Mouse (Mus musculus): Measurements from ENCODE around the gene Spocd1. TPM values are rescaled to one million over a fixed set of nuclear protein-coding genes. Genes with fewer than 3 reads are reported as not detected.

Gene Spocd1
- total and polyA plus RNA-seq, 3 experiments: 0.03 TPM; not detected in 2

DNA sequence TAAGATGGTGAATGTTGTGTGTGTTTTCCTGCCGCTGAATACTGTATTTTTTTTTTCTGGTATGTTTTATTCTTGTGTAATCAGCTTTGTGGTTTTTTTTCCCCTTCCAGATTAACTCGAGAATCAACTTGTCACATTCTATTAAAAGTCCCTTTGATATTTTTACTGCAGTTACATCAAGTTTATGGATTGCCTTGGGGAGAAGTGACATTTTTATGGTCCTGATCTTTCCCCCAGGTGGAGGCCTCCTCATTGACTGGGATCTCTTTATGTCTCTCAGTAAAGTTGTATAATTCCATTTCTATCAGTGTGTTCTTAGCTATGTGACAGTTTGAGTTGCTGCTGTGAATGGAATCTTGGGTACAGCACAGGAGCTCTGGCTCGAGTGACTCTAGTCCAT is 20.2 kb upstream of the Spocd1 start:
- H3K4me3 ChIP-seq (ENCODE audit: control insufficient read depth in 1 of 2, insufficient read depth in 1 of 2, low read depth in 2 of 2, low read length in 2 of 2): no peak overlapping the region
- H3K27me3 ChIP-seq (ENCODE audit: control insufficient read depth in 1 of 2, insufficient read depth in 2 of 2, low read length in 2 of 2): no peaks in the 10 kb centered on the region; a peak in 2 of 4 replicates
- H3K79me2 ChIP-seq (ENCODE audit: control insufficient read depth, insufficient read depth, low read length, poor library complexity): no peaks in the 10 kb centered on the region
- peaks cover 0 to 5% of the 10 kb centered on the region in 2 experiments; a peak in 2 of 4 replicates for H3K36me3 ChIP-seq (ENCODE audit: control insufficient read depth in 1 of 2, insufficient read depth in 2 of 2, low read length in 2 of 2)
- no peak for TF ChIP-seq TAL1 (IDR thresholded peaks at IDR 0.05; ENCODE audit: low read length)
- no peak for TF ChIP-seq EP300 (IDR thresholded peaks at IDR 0.05; ENCODE audit: low read depth in 1 of 2, low read length in 2 of 2)
- no peak for TF ChIP-seq POLR2AphosphoS2 (IDR thresholded peaks at IDR 0.05; ENCODE audit: low read length)
- no peak for TF ChIP-seq BHLHE40 (IDR thresholded peaks at IDR 0.05; ENCODE audit: borderline replicate concordance, low read depth, low read length)
- TF ChIP-seq NELFE (IDR thresholded peaks at IDR 0.05; ENCODE audit: low read depth, low read length): no peak
- no peak for TF ChIP-seq USF1 (IDR thresholded peaks at IDR 0.05; ENCODE audit: low read depth, low read length)
- TF ChIP-seq MYC (IDR thresholded peaks at IDR 0.05; ENCODE audit: low read depth, low read length): no peak
- no peak for TF ChIP-seq MEF2A (IDR thresholded peaks at IDR 0.05; ENCODE audit: extremely low read depth, insufficient replicate concordance, low read depth, low read length, poor library complexity, severe bottlenecking)
- TF ChIP-seq MYB (IDR thresholded peaks at IDR 0.05; ENCODE audit: low read depth, low read length): no peak
- TF ChIP-seq KAT2A (conservative IDR thresholded peaks at IDR 0.05; ENCODE audit: low read depth, low read length): no peak
- TF ChIP-seq SMC3 (IDR thresholded peaks at IDR 0.05; ENCODE audit: low read depth, low read length): no peak
- no peak for DNase-seq (ENCODE audit: low read depth, low spot score)
- no peak overlapping the region for H3K27ac ChIP-seq (ENCODE audit: control insufficient read depth, low read depth, low read length)
- no peaks in the 10 kb centered on the region for H3K9me3 ChIP-seq (replicated peaks; ENCODE audit: insufficient read depth, low read length)
- no peak overlapping the region for H3K9ac ChIP-seq (ENCODE audit: control insufficient read depth, low read depth, low read length, poor library complexity, severe bottlenecking)
- peaks cover 0 to 9% of the 10 kb centered on the region in 2 experiments; a peak in 2 of 4 replicates for H3K4me1 ChIP-seq (ENCODE audit: control insufficient read depth in 1 of 2, insufficient read depth in 2 of 2, low read length in 2 of 2)

DNA sequence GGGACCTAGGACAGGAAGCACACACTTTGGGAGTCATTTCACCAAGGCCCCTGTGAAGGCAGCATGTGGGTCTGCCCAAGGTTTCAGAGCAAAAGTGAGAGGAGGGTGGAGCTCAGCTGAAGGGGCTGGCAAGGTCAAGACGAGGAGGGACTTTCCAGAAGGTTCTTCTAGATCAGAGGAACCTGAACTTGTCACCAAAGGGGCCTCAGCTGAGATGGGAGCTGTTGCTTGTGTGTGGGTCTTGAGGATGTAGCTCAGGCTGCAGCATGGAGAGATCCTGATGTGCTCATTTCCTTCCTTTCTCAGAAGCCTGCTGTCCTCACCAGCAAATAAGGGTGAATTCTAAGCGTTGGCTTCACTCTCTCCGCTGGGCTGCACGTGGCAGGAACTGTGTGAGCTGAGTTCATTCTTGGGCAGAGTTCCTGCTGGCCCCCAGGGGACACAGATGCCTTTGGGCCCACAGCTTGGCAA is 19.8 kb upstream of the Spocd1 start:
- DNase-seq (ENCODE audit: low read depth, low spot score): no peak
- peaks cover 0 to 9% of the 10 kb centered on the region in 2 experiments; a peak in 2 of 4 replicates for H3K36me3 ChIP-seq (ENCODE audit: control insufficient read depth in 1 of 2, insufficient read depth in 2 of 2, low read length in 2 of 2)

More for the DNA sequence above, 19.8 kb upstream of the Spocd1 start:
- no peaks in the 10 kb centered on the region; a peak in 2 of 4 replicates for H3K27me3 ChIP-seq (ENCODE audit: control insufficient read depth in 1 of 2, insufficient read depth in 2 of 2, low read length in 2 of 2)
- no peak overlapping the region for H3K27ac ChIP-seq (ENCODE audit: control insufficient read depth, low read depth, low read length)
- H3K4me3 ChIP-seq (ENCODE audit: control insufficient read depth in 1 of 2, insufficient read depth in 1 of 2, low read depth in 2 of 2, low read length in 2 of 2): no peak overlapping the region
- TF ChIP-seq MYC (IDR thresholded peaks at IDR 0.05; ENCODE audit: low read depth, low read length) (no peak), TCF12 (IDR thresholded peaks at IDR 0.05; ENCODE audit: low read depth, low read length) (no peak), USF2 (IDR thresholded peaks at IDR 0.05; ENCODE audit: borderline replicate concordance in 1 of 2, insufficient read depth in 1 of 2, low read depth in 1 of 2, low read length in 2 of 2) (no peak), NRF1 (IDR thresholded peaks at IDR 0.05; ENCODE audit: insufficient read depth, low read depth, low read length, poor library complexity, severe bottlenecking) (no peak), MAFK (IDR thresholded peaks at IDR 0.05; ENCODE audit: borderline replicate concordance, low read depth, low read length) (no peak), TAL1 (IDR thresholded peaks at IDR 0.05; ENCODE audit: low read length) (no peak), EP300 (IDR thresholded peaks at IDR 0.05; ENCODE audit: low read depth in 1 of 2, low read length in 2 of 2) (no peak), MYB (IDR thresholded peaks at IDR 0.05; ENCODE audit: low read depth, low read length) (no peak), POLR2AphosphoS2 (IDR thresholded peaks at IDR 0.05; ENCODE audit: low read length) (no peak), GABPA (IDR thresholded peaks at IDR 0.05; ENCODE audit: low read depth, low read length) (no peak), POLR2A (IDR thresholded peaks at IDR 0.05; ENCODE audit: control insufficient read depth in 1 of 2, insufficient read depth in 1 of 2, low read depth in 1 of 2, low read length in 2 of 2, poor library complexity in 1 of 2) (no peak), CHD1 (IDR thresholded peaks at IDR 0.05; ENCODE audit: low read depth, low read length) (no peak), ZC3H11A (IDR thresholded peaks at IDR 0.05; ENCODE audit: low read depth, low read length) (no peak), TBP (IDR thresholded peaks at IDR 0.05; ENCODE audit: low read depth, low read length) (no peak), ETS1 (IDR thresholded peaks at IDR 0.05; ENCODE audit: low read depth, low read length) (no peak), USF1 (IDR thresholded peaks at IDR 0.05; ENCODE audit: low read depth, low read length) (no peak), KAT2A (conservative IDR thresholded peaks at IDR 0.05; ENCODE audit: low read depth, low read length) (no peak), ZMIZ1 (IDR thresholded peaks at IDR 0.05; ENCODE audit: low read depth, low read length) (no peak)
- no peaks in the 10 kb centered on the region for H3K79me2 ChIP-seq (ENCODE audit: control insufficient read depth, insufficient read depth, low read length, poor library complexity)
- H3K9me3 ChIP-seq (replicated peaks; ENCODE audit: insufficient read depth, low read length): no peaks in the 10 kb centered on the region
- no peak overlapping the region for H3K9ac ChIP-seq (ENCODE audit: control insufficient read depth, low read depth, low read length, poor library complexity, severe bottlenecking)
- H3K4me1 ChIP-seq (ENCODE audit: control insufficient read depth in 1 of 2, insufficient read depth in 2 of 2, low read length in 2 of 2): peaks cover 0 to 13% of the 10 kb centered on the region in 2 experiments; a peak in 2 of 4 replicates
